Mouse (Mus musculus) megakaryocyte, embryonic 14.5 days (primary cell): ENCODE results near the gene Dpf2. TPM values are rescaled to one million over a fixed set of nuclear protein-coding genes. Genes with fewer than 3 reads are reported as not detected.

ENCODE experiments used
- H3K27me3 ChIP-seq: replicated peaks from 2 replicates; pipeline ENCODE3; 2012; ENCODE audit warnings: inconsistent platforms
- H3K36me3 ChIP-seq: replicated peaks from 2 replicates; pipeline ENCODE3; 2012; ENCODE audit warnings: low read length, inconsistent platforms, mixed read lengths
- H3K4me1 ChIP-seq: 2 replicates; pipeline ENCODE4 v1.6.1; 2012; ENCODE audit warnings: inconsistent platforms
- H3K4me3 ChIP-seq: replicated peaks from 2 replicates; pipeline ENCODE3; 2012; ENCODE audit warnings: moderate library complexity, mild to moderate bottlenecking, inconsistent platforms
- H3K9me3 ChIP-seq: 2 replicates; pipeline ENCODE4 v1.6.1; 2012; ENCODE audit warnings: inconsistent platforms
- FLI1 ChIP-seq: IDR thresholded peaks from 2 replicates; pipeline ENCODE4 v1.6.1; 2012; ENCODE audit warnings: low read length, inconsistent platforms, mixed read lengths
- GATA1 ChIP-seq: IDR thresholded peaks from 3 replicates; pipeline ENCODE4 v1.6.1; 2012; ENCODE audit warnings: mixed read lengths, low read length, inconsistent platforms, borderline replicate concordance
- polyA plus RNA-seq: library from polyadenylated mRNA; stranded (reverse); fragments of >175 nt; gene quantifications from 2 replicates; pipeline ENCODE4 v1.2.3, GENCODE M21; 2012; ENCODE audit warnings: low replicate concordance; ENCODE audit not compliant: insufficient read depth

Dpf2 gene
- polyA plus RNA-seq, 1 experiment: 44.7 TPM

DNA sequence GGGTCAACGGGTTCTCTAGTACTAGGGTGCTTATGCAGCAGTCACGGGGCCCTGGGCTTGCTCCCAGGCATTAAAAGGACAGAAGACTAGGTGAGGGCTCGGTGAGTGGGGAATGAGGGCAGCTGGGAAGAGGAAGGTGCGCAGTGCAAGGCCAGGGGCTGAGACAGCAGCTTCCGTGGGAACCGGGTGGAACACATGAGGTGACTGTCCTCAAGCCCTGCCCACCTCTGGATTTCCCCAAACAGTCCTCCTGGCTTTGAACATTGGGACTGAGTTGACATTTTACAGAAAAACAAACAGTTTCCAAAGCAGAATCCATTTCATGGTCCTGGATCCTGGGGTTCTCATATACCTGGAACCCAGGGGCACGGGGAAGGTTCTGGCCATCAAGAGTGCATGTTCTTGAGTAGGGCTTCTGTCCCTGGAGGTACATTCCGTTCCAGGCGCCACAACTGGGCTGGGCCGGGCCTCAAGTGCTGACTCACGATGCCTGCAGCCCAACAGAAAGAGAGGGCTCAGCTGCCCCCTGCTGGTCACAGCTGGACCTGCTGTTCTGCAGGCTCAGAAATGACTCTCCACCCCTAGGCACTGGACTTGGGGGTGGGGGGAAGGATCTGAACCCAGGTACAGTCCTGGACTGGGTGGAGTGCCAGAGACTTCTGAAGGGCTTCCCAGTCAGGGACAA is 62.8 kb downstream of the Dpf2 start:
- TF ChIP-seq FLI1: no peak
- TF ChIP-seq GATA1: no peak
- peaks cover 44% of the 10 kb centered on the region for H3K36me3 ChIP-seq
- no peaks in the 10 kb centered on the region for H3K9me3 ChIP-seq
- peak overlapping the region; percentile 99 for H3K4me3 ChIP-seq
- H3K27me3 ChIP-seq: no peaks in the 10 kb centered on the region
- peaks cover 69% of the 10 kb centered on the region for H3K4me1 ChIP-seq

DNA sequence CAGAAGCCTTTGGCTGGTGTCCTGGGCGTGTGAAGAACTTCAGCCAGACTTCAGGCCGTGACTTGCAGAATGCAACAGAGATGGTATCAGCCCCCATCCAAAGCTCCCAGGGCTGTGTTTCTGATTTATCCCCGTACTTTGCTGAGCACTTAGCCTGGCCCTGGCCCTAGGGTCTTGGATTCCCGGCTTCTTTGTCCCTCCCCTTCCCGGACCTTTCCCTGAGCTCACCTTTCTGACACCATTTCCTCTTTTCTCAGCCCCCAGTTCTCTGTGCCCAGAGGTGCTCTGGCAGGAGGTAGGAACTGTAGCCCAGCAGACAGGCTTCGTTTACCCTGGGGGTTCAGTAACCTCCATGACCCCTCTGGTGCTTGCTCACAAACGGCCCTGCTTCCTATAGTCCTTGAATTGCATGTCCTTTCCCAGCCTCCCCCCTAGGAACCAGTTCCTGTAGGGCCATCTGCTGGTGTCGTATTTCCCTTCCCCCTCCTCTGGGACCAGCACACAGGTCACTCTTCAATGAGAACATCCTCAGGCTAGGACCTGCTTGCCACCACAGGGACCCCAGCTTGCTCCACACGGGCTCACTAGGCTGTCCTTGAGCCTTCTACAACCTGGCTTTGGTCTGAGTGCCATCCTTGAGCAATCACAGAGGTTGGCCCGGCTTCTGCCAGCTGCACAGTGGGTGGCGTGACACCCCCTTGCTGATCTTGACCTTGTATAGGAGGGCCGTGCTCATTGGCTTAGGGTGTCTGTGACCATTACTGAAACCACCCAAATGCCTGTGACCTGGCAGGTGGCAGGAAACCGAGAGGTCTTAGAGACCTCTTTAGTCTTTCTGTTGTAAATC is 63.8 kb downstream of the Dpf2 start:
- H3K9me3 ChIP-seq: no peaks in the 10 kb centered on the region
- H3K27me3 ChIP-seq: no peaks in the 10 kb centered on the region
- TF ChIP-seq FLI1 (no peak), GATA1 (no peak)
- H3K4me3 ChIP-seq: peak overlapping the region; percentile 99
- peaks cover 46% of the 10 kb centered on the region for H3K36me3 ChIP-seq
- H3K4me1 ChIP-seq: peaks cover 73% of the 10 kb centered on the region

DNA sequence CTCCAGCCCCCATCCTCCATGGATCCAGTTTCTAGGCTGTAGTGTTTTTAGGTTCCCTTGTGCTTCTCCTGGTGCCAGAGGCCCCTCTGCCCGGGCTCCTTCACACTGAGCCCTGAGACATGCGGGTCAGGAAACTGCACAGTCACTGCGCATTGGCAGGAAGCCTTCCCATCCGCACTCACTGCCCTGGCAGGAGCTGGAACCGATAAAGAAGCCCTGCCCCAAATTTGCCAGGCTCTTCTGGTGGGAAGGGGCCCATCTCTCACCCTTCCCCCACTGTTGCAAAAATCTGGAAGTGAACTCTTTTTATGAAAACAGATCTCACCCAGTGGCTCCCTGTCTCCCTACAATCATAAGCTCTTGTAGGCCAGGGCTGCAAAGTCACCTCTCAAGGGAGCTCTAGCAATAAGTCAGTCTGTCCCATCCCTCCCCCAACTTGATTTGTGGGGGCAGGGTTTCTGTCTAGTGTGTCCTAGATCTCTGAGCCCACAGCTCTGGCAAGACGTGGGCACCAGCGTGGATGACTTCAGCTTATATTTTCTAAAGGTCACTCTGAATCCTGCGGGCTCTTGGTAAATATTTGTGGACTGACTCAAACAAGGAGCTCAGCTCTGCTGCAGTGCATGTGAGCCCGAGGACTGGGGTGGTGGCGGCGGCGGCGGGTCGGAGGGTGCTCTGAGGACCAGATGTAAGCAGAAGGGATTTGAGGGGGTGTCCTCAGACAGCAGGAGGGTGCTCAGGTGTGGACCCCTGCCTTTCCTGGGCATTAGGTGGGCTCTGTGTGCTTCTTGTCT is 64.6 kb downstream of the Dpf2 start:
- Histone ChIP-seq H3K36me3 (peaks cover 49% of the 10 kb centered on the region), H3K9me3 (no peaks in the 10 kb centered on the region), H3K27me3 (no peaks in the 10 kb centered on the region), H3K4me3 (peak overlapping the region; percentile 99), H3K4me1 (peaks cover 74% of the 10 kb centered on the region)
- TF ChIP-seq FLI1 (no peak), GATA1 (0 out of 3 replicates have a peak, but pooled peaks have one; percentile 6)

DNA sequence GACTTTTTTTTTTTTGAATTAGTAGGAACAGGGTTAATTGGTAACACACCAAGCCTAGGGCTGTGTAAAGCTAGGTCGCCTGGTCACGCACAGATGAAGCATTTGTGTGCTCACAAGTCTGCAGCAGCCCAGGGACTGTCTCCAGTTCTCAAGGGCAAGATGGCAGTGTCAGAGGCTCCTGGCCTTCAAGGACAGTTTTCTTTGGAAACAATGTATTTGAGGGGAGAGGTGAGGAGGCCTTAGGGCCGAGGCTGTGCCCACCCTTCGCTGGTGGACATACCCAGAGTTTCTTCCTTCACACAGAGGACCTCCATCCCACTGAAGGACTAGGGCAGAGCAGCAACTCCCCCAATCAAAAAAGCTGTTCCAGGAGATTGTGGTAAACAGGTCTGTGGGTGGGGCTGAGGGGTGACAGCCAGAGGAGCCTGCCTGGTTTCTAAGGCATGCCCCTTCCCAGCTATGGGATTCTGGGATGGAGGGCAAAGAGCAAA is 65.5 kb downstream of the Dpf2 start:
- peak overlapping the region; percentile 99 for H3K4me3 ChIP-seq
- peaks cover 68% of the 10 kb centered on the region for H3K4me1 ChIP-seq
- TF ChIP-seq FLI1 (no peak), GATA1 (no peak)
- peaks cover 49% of the 10 kb centered on the region for H3K36me3 ChIP-seq
- H3K27me3 ChIP-seq: no peaks in the 10 kb centered on the region
- H3K9me3 ChIP-seq: no peaks in the 10 kb centered on the region

DNA sequence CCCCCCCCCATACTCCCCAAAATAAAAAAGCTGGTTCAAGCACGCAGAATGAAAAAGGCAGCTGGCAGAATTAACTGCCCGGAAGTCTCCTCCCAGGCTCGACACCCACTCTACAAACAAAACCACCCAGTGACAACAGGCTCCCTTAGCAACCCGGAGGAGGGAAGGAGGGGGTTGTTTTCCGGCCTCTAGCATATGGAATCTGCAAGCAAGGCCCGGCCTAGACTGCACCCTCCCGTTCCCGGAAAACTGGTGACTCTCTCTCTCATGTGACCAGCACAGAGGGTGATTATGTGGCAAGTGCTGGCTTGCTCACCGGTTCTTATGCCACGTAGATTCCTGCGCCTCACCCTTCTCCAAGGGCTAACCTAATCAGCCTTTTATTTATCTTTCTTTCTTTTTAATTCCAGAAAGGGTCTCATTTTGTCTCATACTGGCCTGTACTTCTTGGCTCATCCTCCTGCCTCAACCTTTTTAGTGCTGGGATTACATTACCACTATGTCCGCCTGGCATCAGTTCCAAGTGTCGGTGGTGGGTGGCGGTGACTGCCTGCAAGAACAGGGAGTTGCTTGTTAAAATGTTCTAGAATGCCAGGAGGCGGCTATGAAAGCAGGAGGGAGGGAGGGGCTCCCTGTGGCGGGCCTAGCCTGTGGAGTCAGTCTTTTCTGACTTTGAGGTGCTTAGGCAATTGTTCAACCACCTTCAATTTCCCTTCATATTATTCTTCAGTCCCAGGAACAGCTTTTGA is 66.1 kb downstream of the Dpf2 start:
- no peaks in the 10 kb centered on the region for H3K9me3 ChIP-seq
- H3K4me3 ChIP-seq: peak overlapping the region; percentile 99
- H3K36me3 ChIP-seq: peaks cover 48% of the 10 kb centered on the region
- peaks cover 68% of the 10 kb centered on the region for H3K4me1 ChIP-seq
- H3K27me3 ChIP-seq: no peaks in the 10 kb centered on the region
- TF ChIP-seq GATA1 (no peak), FLI1 (no peak)

Other genes starting within 250 kb of the Dpf2 start
- gene Sipa1, start 249.3 kb downstream of the Dpf2 start, polyA plus RNA-seq: 116 and 134 TPM in 2 replicates
- 156 and 158 TPM in 2 replicates for gene Map3k11, start 224.3 kb downstream of the Dpf2 start, polyA plus RNA-seq
- 161 and 607 TPM in 2 replicates for gene Pcnx3, start 224.1 kb downstream of the Dpf2 start, polyA plus RNA-seq
- not detected in 2 replicates for gene Kcnk7, start 208.6 kb downstream of the Dpf2 start, polyA plus RNA-seq
- gene Ehbp1l1, start 186.7 kb downstream of the Dpf2 start, polyA plus RNA-seq: 203 and 207 TPM in 2 replicates
- gene Fam89b, start 183.4 kb downstream of the Dpf2 start, polyA plus RNA-seq: 84.3 and 173 TPM in 2 replicates
- 1.3 and 7.9 TPM in 2 replicates for gene Ltbp3, start 172.1 kb downstream of the Dpf2 start, polyA plus RNA-seq
- gene Scyl1, start 141.6 kb downstream of the Dpf2 start, polyA plus RNA-seq: 30.0 and 71.8 TPM in 2 replicates
- gene Frmd8, start 37.7 kb downstream of the Dpf2 start, polyA plus RNA-seq: 28.5 and 57.6 TPM in 2 replicates
- 3.6 and 6.9 TPM in 2 replicates for gene Slc25a45, start 35.2 kb downstream of the Dpf2 start, polyA plus RNA-seq
- gene Tigd3, start 18.9 kb downstream of the Dpf2 start, polyA plus RNA-seq: 0.57 and 1.3 TPM in 2 replicates
- gene Cdc42ep2, start 11.8 kb upstream of the Dpf2 start, polyA plus RNA-seq: 4.4 and 15.7 TPM in 2 replicates
- 11.0 and 14.1 TPM in 2 replicates for gene Pola2, start 51.2 kb upstream of the Dpf2 start, polyA plus RNA-seq
- gene Slc22a20, start 73.1 kb upstream of the Dpf2 start, polyA plus RNA-seq: not detected in 2 replicates
- gene Capn1, start 102.9 kb upstream of the Dpf2 start, polyA plus RNA-seq: 66.2 and 91.7 TPM in 2 replicates
- 129 and 202 TPM in 2 replicates for gene Syvn1, start 133.6 kb upstream of the Dpf2 start, polyA plus RNA-seq
- 19.0 and 54.3 TPM in 2 replicates for gene Mrpl49, start 144.8 kb upstream of the Dpf2 start, polyA plus RNA-seq
- gene Fau, start 144.8 kb upstream of the Dpf2 start, polyA plus RNA-seq: 3,425 and 5,919 TPM in 2 replicates
- 39.7 and 64.8 TPM in 2 replicates for gene Znhit2, start 148.2 kb upstream of the Dpf2 start, polyA plus RNA-seq
- 26.1 and 59.5 TPM in 2 replicates for gene Tm7sf2, start 155.4 kb upstream of the Dpf2 start, polyA plus RNA-seq
- 23.5 and 35.2 TPM in 2 replicates for gene Vps51, start 164.2 kb upstream of the Dpf2 start, polyA plus RNA-seq
- not detected in 2 replicates for gene Tmem262, start 167.0 kb upstream of the Dpf2 start, polyA plus RNA-seq
- not detected in 2 replicates for gene Gm28374, start 169.2 kb upstream of the Dpf2 start, polyA plus RNA-seq
- 88.5 and 121 TPM in 2 replicates for gene Zfpl1, start 171.9 kb upstream of the Dpf2 start, polyA plus RNA-seq
- gene Cdca5, start 172.0 kb upstream of the Dpf2 start, polyA plus RNA-seq: 2.6 TPM in 1 of 2 replicates, not detected in the other
- gene AC131692.1, start 181.4 kb upstream of the Dpf2 start, polyA plus RNA-seq: 1.5 and 3.1 TPM in 2 replicates
- gene Naaladl1, start 192.8 kb upstream of the Dpf2 start, polyA plus RNA-seq: 0.30 TPM in 1 of 2 replicates, not detected in the other
- 66.7 and 124 TPM in 2 replicates for gene Sac3d1, start 205.6 kb upstream of the Dpf2 start, polyA plus RNA-seq
- 138 and 337 TPM in 2 replicates for gene Snx15, start 215.3 kb upstream of the Dpf2 start, polyA plus RNA-seq
- gene Batf2, start 228.0 kb upstream of the Dpf2 start, polyA plus RNA-seq: 1.7 and 3.7 TPM in 2 replicates
- gene Arl2, start 228.5 kb upstream of the Dpf2 start, polyA plus RNA-seq: 46.0 and 68.7 TPM in 2 replicates